Mouse (Mus musculus): ENCODE data around the gene Gm17019. TPM values are rescaled to one million over a fixed set of nuclear protein-coding genes. Genes with fewer than 3 reads are reported as not detected.
"Not testable (repeated sequence)": the region's sequence is repeated elsewhere in the genome, so short reads cannot be mapped to it uniquely, and the experiment has no call there.

Gene Gm17019
- total RNA-seq (2021) = not detected
- long read RNA-seq, experiment 1 = 0 reads
- long read RNA-seq, experiment 2 = 0 reads

- not testable (repeated sequence) for DNase-seq (ENCODE audit: low spot score in 2 of 2)
Measured at GRCm38 (mm10) chr5:15032898-15033297, at the start of gene Gm17019. Gene Gm17019 (minus strand): TSS chr5:15032998.

- DNase-seq (ENCODE audit: low spot score in 2 of 2) = not testable (repeated sequence)
Measured at GRCm38 (mm10) chr5:15062385-15062715, 29.6 kb upstream of the Gm17019 start.

- DNase-seq (ENCODE audit: low spot score in 2 of 2) = not testable (repeated sequence)
Measured at GRCm38 (mm10) chr5:15061638-15062384, 29.0 kb upstream of the Gm17019 start.

GRCm38 (mm10) chr5:15054151-15055025 is 21.6 kb upstream of the Gm17019 start:
- not testable (repeated sequence) for DNase-seq (ENCODE audit: low spot score in 2 of 2)

- not testable (repeated sequence) for DNase-seq (ENCODE audit: low spot score in 2 of 2)
Measured at GRCm38 (mm10) chr5:15053606-15053962, 20.8 kb upstream of the Gm17019 start.

GRCm38 (mm10) chr5:15052945-15053605 is 20.3 kb upstream of the Gm17019 start:
- not testable (repeated sequence) for DNase-seq (ENCODE audit: low spot score in 2 of 2)

- DNase-seq (ENCODE audit: low spot score in 2 of 2) = not testable (repeated sequence)
Measured at GRCm38 (mm10) chr5:15050807-15051206, 18.0 kb upstream of the Gm17019 start.

GRCm38 (mm10) chr5:15044830-15045767 is 12.3 kb upstream of the Gm17019 start:
- DNase-seq (ENCODE audit: low spot score in 2 of 2) = not testable (repeated sequence)

- not testable (repeated sequence) for DNase-seq (ENCODE audit: low spot score in 2 of 2)
Measured at GRCm38 (mm10) chr5:15040784-15041183, 8.0 kb upstream of the Gm17019 start.

- not testable (repeated sequence) for DNase-seq (ENCODE audit: low spot score in 2 of 2)
Measured at GRCm38 (mm10) chr5:15039984-15040383, 7.2 kb upstream of the Gm17019 start.

- DNase-seq (ENCODE audit: low spot score in 2 of 2) = not testable (repeated sequence)
Measured at GRCm38 (mm10) chr5:15024316-15024715, 8.5 kb downstream of the Gm17019 start.

- DNase-seq (ENCODE audit: low spot score in 2 of 2) = not testable (repeated sequence)
Measured at GRCm38 (mm10) chr5:15020067-15020466, 12.7 kb downstream of the Gm17019 start.

GRCm38 (mm10) chr5:15010639-15011582 is 21.9 kb downstream of the Gm17019 start:
- DNase-seq (ENCODE audit: low spot score in 2 of 2) = not testable (repeated sequence)

GRCm38 (mm10) chr5:15006907-15007306 is 25.9 kb downstream of the Gm17019 start:
- DNase-seq (ENCODE audit: low spot score in 2 of 2) = not testable (repeated sequence)

GRCm38 (mm10) chr5:15006288-15006687 is 26.5 kb downstream of the Gm17019 start:
- not testable (repeated sequence) for DNase-seq (ENCODE audit: low spot score in 2 of 2)

- DNase-seq (ENCODE audit: low spot score in 2 of 2) = not testable (repeated sequence)
Measured at GRCm38 (mm10) chr5:15005584-15005983, 27.2 kb downstream of the Gm17019 start.

- not testable (repeated sequence) for DNase-seq (ENCODE audit: low spot score in 2 of 2)
Measured at GRCm38 (mm10) chr5:15004569-15005562, 27.9 kb downstream of the Gm17019 start.

GRCm38 (mm10) chr5:14998077-14998476 is 34.7 kb downstream of the Gm17019 start:
- DNase-seq (ENCODE audit: low spot score in 2 of 2) = not testable (repeated sequence)
